Mouse (Mus musculus) left cerebral cortex, postnatal 14 days (tissue): ENCODE data around the gene Apela. TPM values are rescaled to one million over a fixed set of nuclear protein-coding genes. Genes with fewer than 3 reads are reported as not detected.

Experiments
- DNase-seq, 2 experiments: peaks; one replicate each; pipeline ENCODE4 v3.0.0; 2021 to 2022; ENCODE audit warnings: low spot score in 2 of 2, mixed read lengths in 1 of 2
- intact Hi-C: fragments of 180-260 bp; cut with DNase I; formaldehyde crosslinking; loops from one replicate; pipeline ENCODE4 v1.15.1; 2025
- long read RNA-seq, 2 experiments: library from polyadenylated mRNA; stranded (forward); transcript quantifications; one replicate each; pipeline ENCODE4 v2.0.0; 2021
- total RNA-seq, 2 experiments: library from RNA; stranded (reverse); gene quantifications; 2 replicates each; pipeline ENCODE4 v1.2.3; 2021

The Apela gene
- not detected for total RNA-seq
- long read RNA-seq, experiment 1: 0 reads
- long read RNA-seq, experiment 2: 0 reads

GRCm38 (mm10) chr8:65037117-65037533 is at the start of gene Apela:
Gene Apela (minus strand): TSS chr8:65037336.
- peak in 1 of 2 experiments; percentile 2 for DNase-seq
- intact Hi-C loops: no loop called here

GRCm38 (mm10) chr8:65085680-65086079 is 48.5 kb upstream of the Apela start:
- intact Hi-C loops: no loop called here
- no peak for DNase-seq

- intact Hi-C loops: no loop called here
- no peak for DNase-seq
Measured at GRCm38 (mm10) chr8:65080731-65081130, 43.6 kb upstream of the Apela start.

- intact Hi-C loops: no loop called here
Measured at GRCm38 (mm10) chr8:65074733-65075132, 37.6 kb upstream of the Apela start, which contains the start of gene Gm10663. Gene Gm10663 (plus strand): TSS chr8:65075033.

GRCm38 (mm10) chr8:65070996-65071395 is 33.9 kb upstream of the Apela start:
- intact Hi-C loops: no loop called here
- DNase-seq: no peak

More at GRCm38 (mm10) chr8:65074733-65075132, 37.6 kb upstream of the Apela start, which contains the start of gene Gm10663:
- DNase-seq: no peak

- DNase-seq: no peak
- intact Hi-C loops: no loop called here
Measured at GRCm38 (mm10) chr8:65068473-65068819, 31.3 kb upstream of the Apela start.

GRCm38 (mm10) chr8:65067694-65068472 is 30.7 kb upstream of the Apela start:
- intact Hi-C loops: no loop called here
- no peak for DNase-seq

GRCm38 (mm10) chr8:65067031-65067430 is 29.9 kb upstream of the Apela start:
- intact Hi-C loops: no loop called here
- no peak for DNase-seq

- intact Hi-C loops: no loop called here
Measured at GRCm38 (mm10) chr8:65065622-65066021, 28.5 kb upstream of the Apela start.

GRCm38 (mm10) chr8:65064071-65064470 is 26.9 kb upstream of the Apela start:
- intact Hi-C loops: no loop called here
- DNase-seq: no peak

More at GRCm38 (mm10) chr8:65065622-65066021, 28.5 kb upstream of the Apela start:
- no peak for DNase-seq

- intact Hi-C loops: no loop called here
- no peak for DNase-seq
Measured at GRCm38 (mm10) chr8:65062195-65062594, 25.1 kb upstream of the Apela start.

GRCm38 (mm10) chr8:65056722-65057121 is 19.6 kb upstream of the Apela start:
- DNase-seq: no peak
- intact Hi-C loops: no loop called here

- no peak for DNase-seq
- intact Hi-C loops: no loop called here
Measured at GRCm38 (mm10) chr8:65053968-65054367, 16.8 kb upstream of the Apela start.

GRCm38 (mm10) chr8:65053554-65053953 is 16.4 kb upstream of the Apela start:
- intact Hi-C loops: no loop called here
- no peak for DNase-seq

- intact Hi-C loops: no loop called here
- DNase-seq: no peak
Measured at GRCm38 (mm10) chr8:65047801-65048200, 10.7 kb upstream of the Apela start.

GRCm38 (mm10) chr8:65047193-65047592 is 10.1 kb upstream of the Apela start:
- intact Hi-C loops: no loop called here
- DNase-seq: no peak

- intact Hi-C loops: no loop called here
- DNase-seq: no peak
Measured at GRCm38 (mm10) chr8:65046565-65046964, 9.4 kb upstream of the Apela start.

- intact Hi-C loops: no loop called here
- no peak for DNase-seq
Measured at GRCm38 (mm10) chr8:65034136-65034535, 3.0 kb downstream of the Apela start.

- intact Hi-C loops: no loop called here
- no peak for DNase-seq
Measured at GRCm38 (mm10) chr8:65033056-65033455, 4.1 kb downstream of the Apela start.

GRCm38 (mm10) chr8:65032107-65032506 is 5.0 kb downstream of the Apela start:
- intact Hi-C loops: no loop called here
- no peak for DNase-seq

- DNase-seq: no peak
- intact Hi-C loops: no loop called here
Measured at GRCm38 (mm10) chr8:65030735-65031485, 6.2 kb downstream of the Apela start.
